Mouse (Mus musculus): ENCODE measurements at regions not wholly inside any gene's neighbourhood (a gene's known extent, or its start where the extent isn't known, plus 50 kb on each side); places are given as distances from the start of the nearest gene placed in this dataset.

- no peak for DNase-seq (ENCODE audit: low spot score)
Measured at GRCm38 (mm10) chr10:84024901-84025300, 302.2 kb downstream of the 1500009L16Rik start.

DNA sequence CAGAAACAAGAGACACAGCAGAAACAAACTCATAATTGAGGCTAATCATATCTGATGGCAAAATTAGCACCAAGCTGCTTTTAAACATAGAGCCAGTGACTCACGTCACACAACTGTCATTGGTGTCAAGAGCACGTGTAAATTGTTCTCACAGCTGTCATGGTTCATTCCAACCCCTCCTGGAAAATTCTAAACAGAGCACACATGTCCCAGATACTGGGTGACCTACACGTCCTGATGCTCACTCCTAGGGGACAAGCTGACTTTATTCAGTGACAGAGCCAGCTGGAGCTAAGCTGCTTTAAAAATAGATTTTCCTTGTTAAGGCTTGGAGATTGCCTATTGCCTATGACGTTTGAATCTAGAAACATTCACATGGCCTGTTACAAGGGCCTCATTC lies 304.1 kb downstream of the 1500009L16Rik start:
- DNase-seq (ENCODE audit: low spot score): peak; percentile 59

GRCm38 (mm10) chr10:84036131-84036877 lies 313.6 kb downstream of the 1500009L16Rik start:
- DNase-seq (ENCODE audit: low spot score): no peak

DNA sequence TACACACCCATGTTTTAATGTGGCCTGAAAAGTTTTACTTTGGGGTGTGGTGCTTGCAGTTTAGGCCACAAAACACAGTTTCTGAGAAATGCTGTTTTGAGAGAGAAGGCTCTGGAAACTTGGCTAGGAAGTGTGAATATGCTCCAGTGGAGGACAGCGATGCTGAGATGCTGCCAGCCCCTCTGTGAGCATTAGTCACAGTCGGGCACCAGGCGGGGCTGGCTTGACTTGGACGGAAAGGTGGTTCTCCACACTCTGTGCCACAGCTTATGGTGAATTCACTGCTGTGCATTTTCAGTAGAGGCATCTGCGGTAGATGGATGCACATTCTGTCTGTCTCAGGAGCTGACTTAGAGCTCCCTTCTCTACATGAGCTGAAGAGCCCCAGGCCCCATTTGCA lies 326.0 kb downstream of the 1500009L16Rik start:
- no peak for DNase-seq (ENCODE audit: low spot score)

DNA sequence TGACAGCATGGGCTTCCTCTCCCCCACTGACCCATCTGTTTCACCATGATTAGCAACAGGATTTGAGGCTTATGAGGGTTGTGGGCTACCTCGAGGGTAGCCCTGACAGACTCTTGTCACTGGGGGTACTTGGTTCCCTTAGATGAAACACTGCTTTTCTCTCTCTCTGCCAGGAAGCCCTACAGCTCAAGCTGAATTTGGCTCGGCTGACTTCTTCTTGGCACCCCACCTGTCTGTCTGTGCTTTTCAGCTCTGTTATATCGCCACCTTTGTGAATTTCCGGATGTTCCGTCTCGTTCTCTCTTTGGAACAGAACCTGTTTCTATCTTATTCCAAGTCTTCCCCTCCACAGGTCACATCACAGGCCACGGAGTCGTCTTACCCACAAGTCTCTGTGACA lies 330.0 kb downstream of the 1500009L16Rik start:
- no peak for DNase-seq (ENCODE audit: low spot score)

- DNase-seq (ENCODE audit: low spot score): no peak
Measured at GRCm38 (mm10) chr10:84054551-84055336, 332.1 kb downstream of the 1500009L16Rik start.

DNA sequence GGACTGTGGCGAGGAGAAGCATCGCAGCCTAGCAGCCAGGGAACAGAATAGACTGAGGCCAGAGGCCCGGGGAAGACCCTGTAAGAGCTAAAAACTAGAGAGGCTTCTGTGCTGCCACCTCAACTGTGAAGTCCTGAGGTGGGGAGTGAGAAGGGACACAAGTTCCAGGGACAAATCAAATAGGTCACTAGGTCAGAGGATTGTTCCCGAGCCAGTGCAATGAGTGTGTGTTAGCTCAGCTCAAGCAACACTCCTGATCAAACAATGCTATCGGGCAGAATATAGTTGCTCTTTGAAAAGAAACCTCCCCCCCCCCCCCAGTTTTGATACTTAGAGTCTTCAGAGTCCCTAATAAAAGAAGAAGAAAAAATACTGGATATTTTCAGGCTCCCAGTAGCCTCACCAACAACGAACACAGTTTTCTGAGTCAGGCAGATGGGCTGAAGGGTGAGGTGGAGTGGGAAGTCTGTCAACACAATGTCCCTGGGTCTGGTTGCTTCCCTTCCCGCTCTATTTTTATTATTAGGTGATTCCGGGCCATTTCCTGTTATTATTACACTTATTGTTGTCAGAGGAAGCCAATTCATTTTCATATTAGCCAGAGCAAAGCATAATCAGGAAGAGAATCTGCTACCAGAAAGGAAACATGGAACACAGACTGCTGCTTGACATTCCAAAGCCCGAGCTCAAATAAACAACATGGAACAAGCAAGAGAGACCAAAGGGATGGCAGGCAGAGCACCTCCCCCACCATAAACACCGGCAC lies 332.9 kb downstream of the 1500009L16Rik start:
- DNase-seq (ENCODE audit: low spot score): peak; percentile 82

DNA sequence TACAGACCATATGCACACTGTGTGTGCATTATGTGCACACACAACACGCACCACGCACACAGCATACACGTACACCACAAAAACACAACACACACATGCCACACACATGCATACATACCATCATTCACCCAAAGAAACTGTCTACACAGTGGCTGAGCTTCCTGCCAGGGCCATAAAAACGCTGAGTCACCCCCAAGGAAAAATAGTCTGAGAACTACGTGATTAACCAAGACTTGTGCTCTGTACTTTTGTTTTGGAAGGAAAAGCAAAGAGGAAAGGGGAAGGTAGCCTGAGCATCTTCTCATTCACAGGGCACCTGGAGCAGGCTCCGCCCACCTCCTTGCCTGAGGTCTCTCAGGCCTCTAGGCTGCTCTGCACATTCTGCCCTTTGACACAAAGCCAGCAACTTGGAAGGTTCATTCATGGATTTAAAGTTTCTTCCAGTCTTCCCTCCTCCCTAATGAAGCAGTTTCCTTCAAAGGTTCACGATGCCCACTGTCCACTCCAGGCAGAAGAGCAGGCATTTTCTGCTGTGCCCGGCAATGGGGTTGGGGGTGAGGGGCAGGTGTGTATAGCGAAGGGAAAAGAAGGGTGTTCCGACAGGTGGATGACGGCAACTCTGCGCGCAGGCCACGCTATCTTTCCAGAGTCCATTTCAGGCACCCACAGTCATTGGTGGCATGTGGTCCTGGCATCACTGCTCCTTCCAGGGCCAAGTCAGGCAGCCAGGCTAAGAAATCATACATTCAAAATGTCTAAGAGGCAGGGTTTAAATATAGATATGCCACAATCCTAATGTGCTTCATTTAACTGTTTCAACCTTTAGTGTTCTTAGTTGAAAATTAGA lies 333.9 kb downstream of the 1500009L16Rik start:
- DNase-seq (ENCODE audit: low spot score): peak; percentile 41

DNA sequence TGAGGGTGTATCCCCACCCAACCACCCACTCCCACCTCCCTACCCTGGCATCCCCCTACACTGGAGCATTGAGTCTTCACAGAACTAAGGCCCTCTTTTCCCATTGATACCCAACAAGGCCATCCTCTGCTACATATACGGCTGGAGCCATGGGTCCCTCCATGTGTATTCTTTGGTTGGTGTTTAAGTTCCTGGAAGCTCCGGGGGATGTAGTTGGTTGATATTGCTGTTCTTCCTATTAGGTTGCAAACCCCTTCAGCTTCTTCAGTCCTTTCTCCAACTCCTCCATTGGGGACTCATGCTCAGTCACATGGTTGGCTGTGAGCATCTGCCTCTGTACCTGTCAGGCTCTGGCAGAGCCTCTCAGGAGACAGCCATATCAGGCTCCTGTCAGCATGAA lies 335.6 kb downstream of the 1500009L16Rik start:
- DNase-seq (ENCODE audit: low spot score): no peak

DNA sequence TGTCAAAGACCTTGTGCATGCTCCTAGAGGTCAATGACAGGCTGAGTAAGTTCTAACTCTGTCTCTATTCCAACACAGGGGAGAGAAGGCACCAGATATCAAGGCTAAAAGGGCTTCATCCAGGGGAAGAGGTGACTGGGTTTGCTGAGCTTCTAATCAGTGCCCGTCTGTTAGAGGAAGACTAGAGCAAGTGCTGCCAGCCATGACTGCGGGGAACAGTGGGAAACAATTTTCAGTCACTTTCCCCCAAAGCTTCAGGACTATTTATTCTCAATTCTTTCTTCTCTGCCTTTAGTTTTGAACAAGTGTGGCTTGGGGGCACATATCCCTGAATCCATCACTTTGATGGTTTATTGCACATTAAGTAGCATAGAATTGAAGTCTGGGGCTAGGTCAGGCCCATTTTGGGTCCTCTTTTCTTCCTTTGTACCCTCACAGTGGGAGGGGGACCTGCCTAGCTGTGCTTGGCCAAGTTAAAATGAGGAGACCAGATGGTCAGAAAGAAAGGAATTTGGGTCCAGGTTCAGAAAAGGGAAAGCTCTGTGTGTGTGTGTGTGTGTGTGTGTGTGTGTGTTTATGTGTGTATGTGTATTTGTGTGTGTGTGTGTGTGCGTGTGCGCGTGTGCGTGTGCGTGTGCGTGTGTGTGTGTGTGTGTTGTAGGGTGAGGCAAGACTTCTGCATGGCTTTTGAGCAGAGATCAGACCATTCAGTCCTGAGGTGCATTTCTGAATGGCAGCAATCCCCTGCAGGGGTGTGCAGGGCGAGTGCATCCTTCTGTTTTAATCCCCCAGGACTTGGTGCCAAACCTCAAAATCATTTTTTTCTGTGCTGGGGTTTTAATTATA lies 337.2 kb downstream of the 1500009L16Rik start:
- no peak for DNase-seq (ENCODE audit: low spot score)

DNA sequence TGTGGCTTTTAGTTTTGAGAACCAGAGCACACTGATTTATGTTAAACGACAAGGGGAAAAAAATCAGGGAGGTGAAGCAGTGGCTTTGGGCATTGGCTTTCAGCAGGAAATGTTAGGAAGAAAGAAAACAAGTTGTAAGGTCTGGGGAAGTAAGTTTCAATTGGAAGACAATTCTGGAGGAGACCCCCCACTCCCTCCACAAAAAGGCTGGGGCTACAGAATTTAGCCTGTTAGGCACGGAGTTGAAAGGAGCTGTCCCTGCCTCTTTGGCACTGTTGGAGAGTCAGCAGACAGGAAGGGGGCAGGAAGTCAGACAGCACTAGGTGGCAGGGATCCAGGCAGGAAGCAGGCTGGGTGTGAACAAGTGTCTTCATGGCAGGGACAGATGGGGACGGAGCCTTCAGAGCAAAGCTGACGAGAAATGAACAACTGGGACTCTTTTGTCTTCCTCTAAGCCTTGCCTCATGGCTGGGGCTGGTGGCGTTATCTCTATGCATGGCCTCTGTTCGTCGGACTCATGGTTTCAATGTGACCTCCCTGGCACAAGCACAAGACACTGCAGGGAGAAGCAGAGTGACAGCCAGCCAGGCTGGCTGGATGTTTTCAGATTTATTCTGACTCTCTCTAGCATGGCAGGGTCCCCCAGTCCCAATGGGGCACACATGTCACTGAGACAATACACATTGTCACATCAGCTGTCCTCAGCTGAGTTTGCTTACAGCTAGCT lies 338.0 kb downstream of the 1500009L16Rik start:
- peak; percentile 93 for DNase-seq (ENCODE audit: low spot score)

GRCm38 (mm10) chr10:84067052-84067650 lies 344.5 kb downstream of the 1500009L16Rik start:
- peak; percentile 35 for DNase-seq (ENCODE audit: low spot score)

DNA sequence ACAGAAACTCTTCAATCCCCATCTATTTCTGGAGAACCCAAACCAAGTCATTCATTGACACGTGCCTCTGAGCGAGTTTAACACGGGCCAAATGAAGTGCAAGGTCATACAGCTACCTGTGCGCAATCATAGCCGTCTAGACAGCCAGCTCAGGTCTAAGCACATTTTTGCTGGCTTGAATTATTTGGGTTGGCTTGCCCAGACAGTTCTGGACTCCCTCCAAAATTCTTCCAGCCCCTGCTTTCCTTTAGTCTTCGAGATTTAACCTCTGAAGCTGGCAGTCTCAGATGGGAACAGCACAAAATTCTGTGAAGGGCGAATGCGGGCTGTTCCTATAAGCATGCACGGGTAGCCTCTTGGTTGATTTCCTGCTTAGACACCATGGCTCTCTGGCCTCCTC lies 347.1 kb downstream of the 1500009L16Rik start:
- DNase-seq (ENCODE audit: low spot score): no peak

DNA sequence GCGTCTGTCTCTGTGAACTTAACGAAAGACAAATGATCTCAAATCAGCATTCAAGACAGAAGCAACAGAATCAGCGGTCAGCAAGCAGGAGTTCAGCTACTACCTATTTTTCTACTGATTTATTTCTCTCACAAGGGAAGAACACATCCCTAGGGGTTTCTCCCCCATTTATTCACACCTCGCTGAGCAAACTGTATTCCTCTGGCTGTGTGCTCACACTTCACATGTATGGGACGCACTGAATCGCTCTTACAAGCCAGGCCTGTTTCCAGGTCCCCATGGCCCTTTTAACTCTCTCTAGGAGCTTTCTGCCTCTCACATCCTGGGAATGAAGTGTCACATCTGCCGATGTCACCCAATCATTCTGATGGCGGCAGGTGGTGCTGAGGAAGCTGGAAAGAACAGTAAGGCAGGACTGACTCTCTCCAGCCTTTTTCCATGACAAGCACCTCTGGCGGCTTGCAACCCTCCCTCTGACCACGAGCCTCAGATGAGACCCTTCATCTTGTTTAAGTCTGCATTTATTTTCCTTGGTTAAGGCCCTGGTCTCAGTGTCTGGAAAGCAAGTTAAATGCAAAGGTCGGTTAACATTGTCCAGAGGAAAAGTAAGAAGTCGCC lies 350.3 kb downstream of the 1500009L16Rik start:
- DNase-seq (ENCODE audit: low spot score): no peak

DNA sequence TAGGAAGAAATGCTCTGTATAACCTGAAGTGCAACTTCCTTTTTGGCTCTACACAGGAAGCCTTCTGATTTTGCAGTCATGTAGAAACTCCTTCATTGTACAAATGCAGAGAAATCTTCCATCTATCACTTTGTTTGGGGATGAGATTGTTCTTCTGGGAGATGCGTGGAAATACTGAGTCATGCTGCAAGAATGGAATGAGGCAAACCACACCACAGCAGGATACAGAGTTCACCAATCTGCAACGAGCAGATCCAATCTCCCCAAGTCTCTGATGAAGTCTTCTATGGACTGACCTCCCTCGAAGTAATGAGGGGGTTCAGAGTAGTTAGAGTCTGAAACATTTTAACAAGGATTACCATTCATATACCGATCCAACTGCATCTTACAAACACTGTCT lies 352.9 kb downstream of the 1500009L16Rik start:
- DNase-seq (ENCODE audit: low spot score): no peak

GRCm38 (mm10) chr10:84080236-84080635 lies 357.6 kb downstream of the 1500009L16Rik start:
- DNase-seq (ENCODE audit: low spot score): no peak

DNA sequence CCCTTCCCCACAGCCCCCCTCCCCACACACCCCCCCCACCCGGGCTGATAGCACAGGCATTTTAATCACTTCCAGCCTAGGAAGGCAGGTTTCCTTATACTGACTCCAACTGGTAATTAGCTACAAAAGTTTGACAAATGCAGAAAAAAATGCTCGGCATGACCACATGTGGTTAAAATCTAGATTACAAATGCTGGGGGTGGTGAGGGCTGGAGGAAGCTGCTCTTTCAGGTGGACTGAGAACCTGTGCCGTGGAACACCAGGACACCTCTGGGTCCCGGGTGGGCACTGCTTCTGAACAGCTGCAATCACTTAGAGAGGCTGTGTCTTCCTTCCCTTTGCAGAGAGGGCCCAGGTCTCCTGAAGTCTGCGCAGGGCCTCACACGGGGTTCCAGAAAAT lies 358.7 kb downstream of the Nuak1 start:
- no peak for DNase-seq (ENCODE audit: low spot score)

GRCm38 (mm10) chr10:84087528-84087927 lies 352.9 kb downstream of the Nuak1 start:
- no peak for DNase-seq (ENCODE audit: low spot score)

DNA sequence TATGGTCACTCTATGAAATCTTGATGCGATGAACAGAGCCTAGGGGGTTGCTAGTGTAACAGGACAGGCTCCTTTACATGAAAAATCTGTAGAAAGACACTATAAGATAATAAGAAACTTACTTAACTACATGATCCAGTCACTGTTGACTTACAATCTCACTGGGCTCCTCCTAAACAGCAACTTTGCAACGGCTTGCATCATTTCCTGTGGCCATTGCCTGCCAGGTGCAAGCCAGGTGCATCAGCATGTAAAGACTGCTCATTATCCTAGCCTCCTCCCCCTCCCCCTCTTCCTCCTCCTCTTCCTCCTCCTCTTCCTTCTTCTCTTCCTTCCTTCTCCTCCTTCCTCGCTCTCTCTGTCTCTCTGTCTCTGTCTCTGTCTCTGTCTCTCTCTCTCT lies 352.5 kb downstream of the Nuak1 start:
- DNase-seq (ENCODE audit: low spot score): no peak
